Mouse (Mus musculus) liver, adult 10 weeks (tissue): ENCODE results near the gene Gm45799. TPM values are rescaled to one million over a fixed set of nuclear protein-coding genes. Genes with fewer than 3 reads are reported as not detected.

Experiments used
- polyA plus RNA-seq: library from polyadenylated mRNA; stranded (reverse); fragments of 350-450 nt; fragmentation: Illumina TruSeq; extraction: RNeasy Lipid Tissue Mini Kit (QIAGEN cat#74804); gene quantifications from one replicate; pipeline ENCODE4 v1.2.3, GENCODE M21; 2014; ENCODE audit warnings: low read depth, low replicate concordance

The Gm45799 gene
- 2.8 TPM for polyA plus RNA-seq

GRCm38 (mm10) chr7:105640233-105640893 lies at the start of gene Gm45799, which contains the start of gene Arfip2:
Gm45799 (plus strand) TSS chr7:105640552.
Arfip2 (minus strand) TSS chr7:105640416.

DNA sequence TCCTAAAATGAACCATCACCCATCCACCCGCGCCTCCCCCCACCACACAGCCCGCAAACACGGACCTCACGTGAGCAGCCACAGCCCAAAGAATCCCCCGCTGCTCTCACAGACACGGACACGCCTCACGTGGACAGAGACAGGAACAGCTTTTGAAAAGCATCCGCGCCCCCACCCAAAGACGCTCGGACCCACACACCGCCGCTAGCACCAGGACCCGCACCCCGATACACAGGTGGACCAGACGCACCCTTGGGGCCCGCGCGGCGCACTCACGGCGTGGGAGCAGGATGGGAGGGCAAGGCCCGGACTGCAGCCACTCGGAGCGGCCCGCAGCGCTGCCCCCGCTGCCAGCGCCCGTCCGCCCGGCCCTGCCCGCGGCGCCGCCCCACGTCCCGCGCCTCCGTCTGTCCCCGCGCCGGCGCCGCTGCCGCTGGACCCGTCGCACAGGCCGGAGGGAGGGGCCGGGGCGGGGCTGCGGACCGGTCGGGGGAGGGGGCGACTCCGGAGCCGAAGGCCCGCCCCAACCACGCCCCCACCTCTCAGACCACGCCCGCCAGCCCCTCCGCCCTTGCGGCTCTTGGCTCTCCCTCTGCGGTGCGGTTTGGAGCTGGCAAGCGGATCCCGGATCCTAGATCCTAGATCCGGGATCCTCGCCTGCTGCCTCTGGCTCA lies 7.1 kb upstream of the Gm45799 start, which contains the start of gene Trim3:
Gene Trim3, minus strand, starts transcription at position 445 of the 674 bp plus-strand sequence.

GRCm38 (mm10) chr7:105639756-105640155 lies 596 bp upstream of the Gm45799 start, which contains the start of gene Timm10b:
Timm10b (plus strand) TSS chr7:105640056.

GRCm38 (mm10) chr7:105650639-105651435 lies 10.5 kb downstream of the Gm45799 start, which contains the start of gene Dnhd1:
Dnhd1 (plus strand) TSS chr7:105650827.

Other genes starting within 250 kb of the Gm45799 start
- gene Fam160a2, start 240.5 kb upstream of the Gm45799 start, polyA plus RNA-seq, result 4.8 TPM
- gene Cnga4, start 236.0 kb upstream of the Gm45799 start, polyA plus RNA-seq, result not detected
- not detected for gene Cckbr, start 214.8 kb upstream of the Gm45799 start, polyA plus RNA-seq
- gene Cavin3, start 158.3 kb upstream of the Gm45799 start, polyA plus RNA-seq, result not detected
- 7.1 TPM for gene Smpd1, start 86.2 kb upstream of the Gm45799 start, polyA plus RNA-seq
- gene Apbb1, start 58.9 kb upstream of the Gm45799 start, polyA plus RNA-seq, result not detected
- 787 TPM for gene Hpx, start 40.4 kb upstream of the Gm45799 start, polyA plus RNA-seq
- gene Trim3, start 7.0 kb upstream of the Gm45799 start, polyA plus RNA-seq, result 2.9 TPM
- gene Timm10b, start 496 bp upstream of the Gm45799 start, polyA plus RNA-seq, result 18.6 TPM
- gene Arfip2, start 136 bp upstream of the Gm45799 start, polyA plus RNA-seq, result 3.3 TPM
- gene Dnhd1, start 10.3 kb downstream of the Gm45799 start, polyA plus RNA-seq, result 1.4 TPM
- gene Ilk, start 96.0 kb downstream of the Gm45799 start, polyA plus RNA-seq, result 28.8 TPM
- gene Rrp8, start 96.8 kb downstream of the Gm45799 start, polyA plus RNA-seq, result 15.9 TPM
- gene Taf10, start 103.8 kb downstream of the Gm45799 start, polyA plus RNA-seq, result 15.5 TPM
- 48.9 TPM for gene Tpp1, start 111.7 kb downstream of the Gm45799 start, polyA plus RNA-seq
- gene Dchs1, start 147.1 kb downstream of the Gm45799 start, polyA plus RNA-seq, result 0.03 TPM
- 30.8 TPM for gene Mrpl17, start 170.5 kb downstream of the Gm45799 start, polyA plus RNA-seq